Mouse (Mus musculus) thymus, postnatal 4 days (tissue): ENCODE measurements around the gene Cdh1.
"Not testable (repeated sequence)": the region's sequence is repeated elsewhere in the genome, so short reads cannot be mapped to it uniquely, and the experiment has no call there.

Source experiments
- DNase-seq: peaks from one replicate; pipeline ENCODE4 v3.0.0; 2021

Gene Cdh1

DNA sequence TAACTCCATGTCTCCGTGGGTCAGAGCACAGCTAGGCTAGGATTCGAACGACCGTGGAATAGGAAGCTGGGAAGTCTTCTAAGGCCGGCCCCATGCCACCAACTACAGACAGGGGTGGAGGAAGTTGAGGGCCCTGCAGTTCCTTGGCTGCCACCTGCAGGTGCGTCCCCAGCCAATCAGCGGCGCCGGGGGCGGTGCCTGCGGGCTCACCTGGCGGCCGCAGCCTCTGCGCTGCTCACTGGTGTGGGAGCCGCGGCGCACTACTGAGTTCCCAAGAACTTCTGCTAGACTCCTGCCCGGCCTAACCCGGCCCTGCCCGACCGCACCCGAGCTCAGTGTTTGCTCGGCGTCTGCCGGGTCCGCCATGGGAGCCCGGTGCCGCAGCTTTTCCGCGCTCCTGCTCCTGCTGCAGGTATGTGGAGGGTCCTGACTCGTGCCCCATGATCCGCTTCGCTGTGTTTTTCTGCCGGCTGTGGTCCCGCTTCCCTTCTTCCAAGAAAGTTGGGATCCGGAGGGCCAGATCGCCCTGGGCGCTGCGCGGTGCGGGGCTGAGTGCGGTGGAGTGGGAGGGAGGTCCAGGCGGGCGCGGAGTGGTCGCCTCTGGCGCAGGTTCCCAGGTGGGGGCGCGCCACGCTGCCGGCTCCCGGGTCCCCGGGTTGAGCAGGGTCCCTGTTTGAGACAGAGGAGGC, at the start of gene Cdh1:
Gene Cdh1, plus strand, starts transcription at position 221 of the 689 bp plus-strand sequence.
- DNase-seq = peak; percentile 76

DNA sequence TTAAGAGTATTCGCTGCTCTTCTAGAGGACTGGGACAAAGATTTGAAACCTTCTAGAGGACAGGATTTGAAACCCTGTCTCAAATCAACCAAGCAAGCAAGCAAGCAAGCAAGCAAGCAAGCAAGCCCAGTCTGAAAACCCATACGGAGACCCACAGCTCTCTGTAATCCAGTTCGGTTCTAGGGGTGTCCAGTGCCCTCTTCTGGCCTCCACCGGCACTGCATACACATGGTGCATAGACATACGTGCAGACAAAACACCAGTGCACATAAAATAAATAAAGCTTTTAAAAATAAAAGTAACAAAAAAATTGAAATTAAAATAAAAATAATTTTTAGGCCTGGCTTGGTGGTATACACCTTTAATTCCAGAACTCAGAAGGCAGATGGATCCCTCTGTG, 49.1 kb upstream of the Cdh1 start:
- DNase-seq = no peak

DNA sequence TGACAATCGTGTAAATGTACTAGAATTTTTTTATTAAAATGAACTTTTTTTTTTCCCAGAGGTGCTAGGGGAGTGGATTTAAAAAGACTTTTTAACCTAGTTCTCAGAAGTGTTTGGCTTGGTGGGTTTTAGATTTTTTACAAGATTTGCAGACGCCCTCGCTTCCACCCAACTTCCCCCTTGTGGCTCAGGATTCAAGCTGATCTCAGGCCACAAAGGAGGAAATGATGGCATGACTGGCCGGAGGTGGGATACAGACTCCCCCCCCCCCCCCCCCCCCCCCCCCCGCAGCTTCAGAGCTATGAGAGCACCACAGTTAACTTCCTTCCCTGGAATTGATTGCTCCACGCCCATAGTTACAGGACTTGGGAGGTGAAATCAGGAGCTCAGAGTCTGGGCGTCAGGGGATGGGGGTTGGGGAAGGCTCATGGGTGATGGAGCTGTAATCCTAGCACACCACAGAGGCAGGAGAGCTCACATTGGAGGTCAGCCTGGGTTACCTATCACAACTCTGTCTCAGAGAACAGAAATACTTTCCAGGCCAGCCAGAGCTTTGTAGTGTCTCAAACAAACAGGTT, 47.0 kb upstream of the Cdh1 start:
- no peak for DNase-seq

DNA sequence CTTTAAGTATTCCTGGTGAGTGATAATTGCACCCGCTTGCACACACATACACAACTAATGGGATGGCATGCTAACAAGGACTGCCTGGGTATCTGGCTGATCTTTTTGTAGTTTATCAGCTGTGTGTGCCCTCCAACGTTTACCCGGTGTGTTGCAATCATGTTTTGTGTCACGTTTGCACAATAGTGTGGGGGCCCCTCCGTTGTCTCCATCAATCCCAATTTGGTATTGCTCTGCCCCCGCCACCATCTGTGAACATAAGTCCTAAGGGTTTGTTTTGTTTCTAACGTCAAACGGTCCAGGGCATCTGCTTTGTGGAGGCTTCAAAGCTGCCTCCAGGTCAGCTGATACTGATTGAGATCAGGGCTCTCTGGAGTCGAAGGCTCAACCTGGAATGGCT, 43.3 kb upstream of the Cdh1 start:
- DNase-seq = no peak

DNA sequence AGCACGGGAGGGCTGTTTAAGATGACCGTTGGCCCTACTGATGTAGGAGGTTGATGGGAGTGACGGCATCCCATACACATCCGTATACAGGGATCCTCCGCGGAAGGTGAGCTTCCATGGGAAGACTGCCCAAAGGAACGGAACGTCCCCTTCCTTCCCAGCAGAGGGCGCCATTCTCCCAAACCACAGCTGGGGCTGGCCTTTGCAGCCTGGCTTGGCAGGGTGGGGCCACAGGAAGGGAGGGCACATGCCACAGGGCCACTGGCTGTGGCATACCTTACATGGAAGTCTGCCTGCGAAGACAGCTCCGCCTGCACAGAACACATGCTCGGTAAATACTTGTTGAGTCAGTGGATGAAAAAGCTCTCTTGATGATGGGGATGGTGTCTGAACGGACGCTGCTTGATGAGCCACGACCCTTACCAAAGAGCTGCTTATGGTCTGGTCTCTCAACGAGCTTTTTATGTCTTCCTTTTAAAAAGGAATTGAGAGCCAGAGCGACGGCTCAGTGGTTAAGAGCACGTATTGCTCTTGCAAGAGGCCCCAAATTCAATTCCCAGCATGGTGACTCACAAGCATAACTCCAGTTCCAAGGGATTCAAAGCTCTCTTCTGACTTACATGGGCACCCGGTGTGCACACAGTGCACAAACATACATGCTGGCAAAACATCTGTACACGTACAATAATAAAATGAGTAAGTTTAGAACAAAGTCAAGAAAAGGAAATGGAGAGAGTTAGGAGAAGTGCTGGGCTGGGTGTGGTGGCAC, 41.9 kb upstream of the Cdh1 start:
- DNase-seq = peak; percentile 75

DNA sequence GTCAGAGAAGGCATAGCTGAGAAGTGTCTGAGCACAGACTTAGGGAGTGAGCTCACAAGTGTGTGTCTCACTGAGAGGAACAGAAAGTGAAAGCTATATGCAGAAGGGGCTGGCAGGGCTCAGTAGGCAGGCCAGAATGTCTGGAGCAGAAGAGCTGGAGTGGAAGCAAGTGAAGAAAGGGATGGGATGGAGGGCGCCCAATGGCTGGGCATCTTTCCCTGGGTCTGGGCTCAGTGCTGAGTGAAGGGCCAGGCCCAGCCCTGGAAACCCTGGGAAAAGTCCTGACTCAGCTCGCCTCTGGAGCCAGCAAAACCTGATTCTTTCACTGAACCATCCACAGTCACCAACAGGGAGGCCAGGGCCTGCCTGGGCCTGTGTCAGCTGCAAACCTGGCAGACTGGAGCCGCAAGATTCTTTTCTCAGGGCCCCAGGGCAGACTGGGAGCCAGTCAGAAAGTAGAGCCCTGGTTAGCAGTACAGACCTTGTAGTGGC, 39.4 kb upstream of the Cdh1 start:
- DNase-seq = no peak

DNA sequence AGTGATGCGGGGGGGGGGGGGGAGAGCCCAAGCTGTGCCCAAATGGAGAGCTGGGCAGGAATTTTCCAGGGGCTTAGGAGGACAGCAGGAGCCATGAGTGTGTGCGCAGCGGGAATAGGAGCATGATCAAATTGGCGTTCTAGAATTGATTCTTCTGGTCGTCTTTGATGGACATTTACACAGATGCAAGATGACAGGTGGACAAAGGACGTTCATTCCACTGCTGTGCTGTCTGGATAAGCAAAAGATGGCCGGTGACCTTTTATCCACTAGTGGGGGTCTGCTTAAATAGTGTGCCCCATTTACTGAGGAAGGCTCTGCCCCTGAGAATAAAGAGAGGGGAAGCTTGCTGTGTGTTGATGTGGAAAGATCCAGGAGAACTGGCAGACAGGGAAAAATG, 34.1 kb upstream of the Cdh1 start:
- no peak for DNase-seq

DNA sequence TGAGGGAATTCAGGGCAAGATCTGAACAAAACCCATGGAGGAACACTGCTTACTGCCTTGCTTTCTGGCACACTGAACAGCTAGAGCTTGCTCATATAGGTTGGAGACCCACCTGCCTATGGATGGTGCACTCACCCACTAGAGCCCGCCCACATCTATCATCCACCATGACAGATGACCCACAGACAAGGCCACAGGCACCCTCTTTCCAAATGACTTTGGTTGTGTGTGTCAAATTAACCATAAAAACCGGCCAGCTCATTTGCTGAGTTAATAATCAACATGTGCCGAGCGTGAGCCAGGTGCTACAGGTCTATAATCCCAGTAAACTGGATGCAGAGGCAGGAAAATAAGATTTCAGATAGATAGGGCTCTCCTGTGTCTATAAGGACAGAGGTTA, 32.8 kb upstream of the Cdh1 start:
- DNase-seq = no peak

DNA sequence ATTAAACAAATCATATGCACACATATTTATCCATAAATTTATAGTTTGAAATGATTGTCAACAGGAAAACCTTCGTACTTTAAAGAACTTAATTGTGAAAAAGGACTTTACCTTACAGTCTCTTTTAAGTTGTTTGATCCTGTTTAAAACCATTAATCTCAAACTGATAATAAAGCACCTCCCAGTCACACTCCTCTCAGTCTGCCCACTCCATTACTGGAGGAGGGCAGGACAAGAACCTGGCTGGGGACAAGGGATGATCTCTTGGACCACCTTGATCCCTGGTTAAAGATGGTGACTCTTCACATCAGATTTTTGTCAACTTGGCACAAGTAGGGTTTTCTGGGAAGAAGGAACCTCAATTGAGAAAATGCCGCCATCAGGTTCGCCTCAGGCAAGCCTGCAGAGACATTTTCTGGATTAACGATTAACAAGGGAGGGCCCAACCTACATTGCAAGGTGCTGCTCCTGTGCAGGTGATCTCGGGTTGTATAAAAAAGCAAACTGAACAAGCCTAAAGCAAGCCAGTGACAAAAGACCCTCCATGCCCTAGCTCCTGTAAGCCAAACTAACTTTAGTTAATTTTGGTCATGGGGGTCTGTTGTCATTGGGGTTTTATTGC, 31.5 kb upstream of the Cdh1 start:
- DNase-seq = no peak

DNA sequence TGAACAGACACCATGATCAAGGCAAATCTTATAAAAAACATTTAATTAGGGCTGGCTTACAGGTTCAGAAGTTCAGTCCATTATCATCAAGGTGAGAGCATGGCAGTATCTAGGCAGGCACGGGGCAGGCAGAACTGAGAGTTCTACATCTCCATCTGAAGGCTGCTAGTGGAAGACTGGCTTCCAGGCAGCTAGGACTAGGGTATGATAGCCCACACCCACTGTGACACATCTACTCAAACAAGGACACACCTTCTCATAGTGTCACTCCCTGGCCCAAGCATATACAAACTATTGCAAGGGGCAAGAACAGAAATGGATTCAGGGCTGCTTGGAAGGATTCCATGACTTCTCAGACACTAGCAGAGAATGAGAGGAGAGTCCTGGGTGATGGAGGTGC, 31.0 kb upstream of the Cdh1 start:
- DNase-seq = not testable (repeated sequence)

DNA sequence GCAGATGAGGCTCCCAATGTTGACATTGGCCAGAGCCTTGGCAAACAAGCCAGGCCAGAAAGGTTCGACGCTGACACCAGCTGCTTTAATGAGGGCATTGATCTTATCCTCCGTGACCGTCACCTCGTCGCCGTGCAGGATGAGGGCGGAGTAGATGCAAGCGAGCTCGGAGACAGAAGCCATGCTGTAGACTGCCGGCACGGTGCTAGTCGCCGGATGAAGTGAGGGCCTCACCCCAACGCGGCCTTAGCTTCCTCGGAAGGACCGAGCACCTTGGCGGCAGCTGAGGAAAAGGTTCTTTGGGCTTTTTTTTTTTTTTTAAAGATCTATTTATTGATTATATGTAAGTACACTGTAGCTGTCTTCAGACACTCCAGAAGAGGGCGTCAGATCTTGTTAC, 30.0 kb upstream of the Cdh1 start, which contains the start of gene Gm10073:
Gene Gm10073, minus strand, starts transcription at position 294 of the 400 bp plus-strand sequence.
- DNase-seq = not testable (repeated sequence)

DNA sequence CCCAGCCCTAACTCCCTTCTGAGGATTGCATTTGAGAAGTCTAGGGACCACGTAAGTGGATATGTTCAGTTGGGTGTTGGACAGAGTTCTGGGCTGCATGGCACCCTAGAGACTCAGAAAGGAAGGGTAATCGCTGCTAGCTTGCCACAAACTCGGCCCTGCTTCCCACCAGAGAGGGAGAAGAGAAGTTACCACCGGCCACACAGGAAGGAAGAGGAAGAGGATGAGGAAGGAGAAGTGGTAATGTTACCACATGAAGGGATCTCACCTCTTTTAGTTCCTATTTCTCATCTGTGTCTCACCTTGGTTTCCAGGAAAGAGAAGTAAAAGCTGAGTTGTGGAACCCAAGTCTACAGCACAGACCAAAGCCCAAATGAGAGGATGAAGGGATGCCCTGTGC, 28.9 kb upstream of the Cdh1 start:
- no peak for DNase-seq

DNA sequence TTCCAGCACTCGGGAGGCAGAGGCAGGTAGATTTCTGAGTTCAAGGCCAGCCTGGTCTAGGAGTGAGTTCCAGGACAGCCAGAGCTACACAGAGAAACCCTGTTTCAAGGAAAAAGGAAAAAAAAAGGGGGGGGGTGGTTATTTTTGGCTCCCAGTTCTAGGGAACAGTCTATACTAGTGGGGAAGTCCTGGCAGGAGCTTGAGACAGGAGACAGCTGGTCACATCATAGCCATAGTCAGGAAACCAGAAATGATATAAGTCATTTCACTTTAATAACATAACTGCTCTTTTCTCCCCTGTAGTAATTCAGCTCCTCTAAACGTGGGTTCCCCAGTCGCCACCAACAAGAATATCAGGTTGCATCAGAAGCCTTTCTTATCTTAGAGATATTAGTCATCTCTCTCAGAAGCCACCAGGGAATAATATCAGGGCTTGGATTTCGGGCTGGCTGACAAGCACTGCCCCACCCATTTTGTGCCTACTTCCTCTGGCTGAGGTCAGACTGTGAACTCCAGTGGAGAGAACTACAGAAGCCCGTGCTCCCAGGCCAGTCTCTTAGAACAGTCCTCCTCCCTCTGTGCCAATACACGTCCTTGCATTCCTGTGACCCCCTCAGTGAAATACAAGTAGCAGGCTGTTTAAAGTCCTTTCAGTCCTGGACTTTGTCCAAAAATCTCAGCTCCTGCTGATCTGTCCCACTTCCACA, 26.1 kb upstream of the Cdh1 start:
- DNase-seq = no peak

DNA sequence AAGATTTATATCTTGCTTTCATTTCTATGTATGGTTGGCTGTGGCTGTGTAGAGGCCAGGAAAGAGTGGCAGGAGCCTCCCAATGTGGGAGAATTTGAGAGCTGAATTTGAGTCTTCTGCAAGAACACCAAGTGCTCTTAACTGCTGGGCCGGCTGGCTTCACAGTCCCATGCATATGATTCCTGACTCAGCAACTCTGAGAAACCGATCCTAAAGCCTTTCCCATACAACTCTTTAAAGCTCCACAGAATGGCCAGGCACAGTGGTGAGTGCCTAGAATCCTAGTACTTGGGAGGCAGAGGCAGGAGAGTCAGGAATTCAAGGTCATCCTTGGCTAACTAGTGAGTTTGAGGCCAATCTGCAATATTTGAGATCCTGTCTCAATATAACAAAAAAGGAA, 23.6 kb upstream of the Cdh1 start:
- no peak for DNase-seq

DNA sequence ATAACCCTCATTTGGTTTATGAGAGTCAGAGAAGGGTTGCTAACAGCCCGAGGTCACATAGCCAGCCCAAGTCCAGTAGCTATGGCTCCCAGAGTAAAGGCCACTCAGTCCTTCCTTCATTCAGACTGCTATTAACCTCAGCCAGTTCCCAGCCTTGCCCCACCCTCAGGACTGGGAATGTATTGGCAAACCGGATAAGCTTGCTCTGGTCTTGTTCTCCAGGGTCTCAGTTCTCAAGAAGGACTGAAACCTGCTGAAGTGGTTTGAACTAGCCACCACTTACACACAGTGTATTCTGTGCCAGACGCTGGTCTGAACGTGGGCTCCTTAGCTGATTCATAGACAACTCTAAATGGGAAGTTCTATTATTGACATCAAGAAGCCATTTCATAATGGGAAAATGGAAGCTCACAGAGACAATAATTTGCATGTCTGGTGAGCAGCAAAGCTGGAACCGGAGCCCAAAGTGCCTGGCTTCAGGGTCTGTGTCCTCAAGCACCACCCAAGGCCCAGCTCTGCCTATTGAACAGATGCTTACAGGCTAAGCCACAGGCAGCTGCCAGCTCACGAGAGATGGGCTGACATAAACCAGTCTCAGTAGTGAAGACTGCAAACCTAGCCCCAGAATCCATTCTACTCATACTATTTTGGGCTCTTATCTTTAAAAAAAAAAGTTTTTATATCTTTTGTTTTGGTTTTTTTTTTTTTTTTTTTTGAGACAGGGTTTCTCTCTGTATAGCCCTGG, 21.6 kb upstream of the Cdh1 start:
- DNase-seq = no peak

DNA sequence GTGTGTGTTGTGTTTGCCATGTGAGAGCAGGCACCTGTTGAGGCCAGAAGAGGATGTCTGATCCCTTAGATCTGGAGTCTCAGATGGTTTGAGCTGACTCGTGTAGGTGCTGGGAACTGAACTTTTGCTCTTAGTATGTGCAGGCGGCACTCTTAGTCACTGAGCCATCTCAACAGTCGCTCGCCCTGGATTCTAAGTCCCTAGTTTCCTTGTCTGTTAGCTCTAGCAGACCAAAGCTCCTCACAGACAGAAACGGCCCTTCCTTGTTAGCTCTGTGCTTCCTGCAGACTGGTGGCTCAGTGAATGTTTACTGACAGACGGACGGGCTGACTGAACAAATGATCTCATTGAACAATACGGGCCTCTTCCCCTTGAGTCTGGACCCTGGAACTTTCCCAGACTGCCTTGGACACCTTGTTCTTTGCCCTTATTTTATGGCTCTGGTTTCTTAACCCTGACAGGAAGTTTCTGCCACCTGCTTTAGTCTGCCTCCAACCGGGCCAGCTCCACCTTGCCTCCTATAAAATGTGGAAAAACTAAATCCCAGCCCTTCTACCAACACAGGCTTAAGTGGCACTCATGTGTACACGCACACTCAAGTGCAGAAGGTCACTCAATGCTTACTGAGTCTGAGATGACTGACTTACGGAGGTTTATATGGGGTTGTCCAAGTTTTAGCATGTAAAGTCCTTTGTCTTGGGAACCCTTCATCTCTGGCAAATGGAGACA, 18.0 kb upstream of the Cdh1 start:
- no peak for DNase-seq

DNA sequence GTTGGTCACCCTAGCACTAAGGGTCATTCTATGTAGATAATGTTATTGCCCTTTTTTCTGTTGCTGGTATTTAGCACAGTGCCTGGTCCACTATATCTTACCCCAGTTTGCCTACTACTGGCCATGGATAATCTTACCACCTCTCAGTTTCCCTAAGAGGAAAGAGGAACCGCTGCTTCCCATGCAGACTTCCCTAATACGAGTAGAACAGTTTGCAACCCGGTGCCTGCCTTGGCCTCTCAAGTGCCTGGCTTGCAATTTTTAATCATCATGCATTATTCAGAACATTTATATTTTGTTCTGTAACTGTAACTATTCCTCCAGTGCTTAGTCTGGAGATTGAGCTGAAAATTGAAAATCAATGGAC, 17.5 kb upstream of the Cdh1 start:
- DNase-seq = no peak

DNA sequence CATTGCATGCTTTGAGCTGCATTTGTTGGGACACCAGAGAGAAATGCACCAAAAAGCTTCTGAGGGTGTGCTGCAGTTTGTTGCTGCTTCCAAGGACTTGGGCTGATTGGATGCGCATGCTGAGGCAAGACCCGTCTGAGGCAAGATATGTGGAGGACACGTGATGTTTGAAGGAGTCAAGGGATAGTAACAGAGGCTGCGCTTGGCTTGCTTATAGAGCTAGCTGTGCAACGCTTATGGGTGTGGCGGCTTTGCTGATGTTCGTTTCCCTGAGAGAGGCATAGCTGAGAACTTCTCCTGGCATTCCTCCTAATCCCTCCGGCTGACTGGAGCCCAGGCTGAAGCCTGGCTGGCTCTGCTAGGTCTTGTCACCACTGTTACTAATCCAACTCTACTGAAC, 16.3 kb upstream of the Cdh1 start:
- no peak for DNase-seq

DNA sequence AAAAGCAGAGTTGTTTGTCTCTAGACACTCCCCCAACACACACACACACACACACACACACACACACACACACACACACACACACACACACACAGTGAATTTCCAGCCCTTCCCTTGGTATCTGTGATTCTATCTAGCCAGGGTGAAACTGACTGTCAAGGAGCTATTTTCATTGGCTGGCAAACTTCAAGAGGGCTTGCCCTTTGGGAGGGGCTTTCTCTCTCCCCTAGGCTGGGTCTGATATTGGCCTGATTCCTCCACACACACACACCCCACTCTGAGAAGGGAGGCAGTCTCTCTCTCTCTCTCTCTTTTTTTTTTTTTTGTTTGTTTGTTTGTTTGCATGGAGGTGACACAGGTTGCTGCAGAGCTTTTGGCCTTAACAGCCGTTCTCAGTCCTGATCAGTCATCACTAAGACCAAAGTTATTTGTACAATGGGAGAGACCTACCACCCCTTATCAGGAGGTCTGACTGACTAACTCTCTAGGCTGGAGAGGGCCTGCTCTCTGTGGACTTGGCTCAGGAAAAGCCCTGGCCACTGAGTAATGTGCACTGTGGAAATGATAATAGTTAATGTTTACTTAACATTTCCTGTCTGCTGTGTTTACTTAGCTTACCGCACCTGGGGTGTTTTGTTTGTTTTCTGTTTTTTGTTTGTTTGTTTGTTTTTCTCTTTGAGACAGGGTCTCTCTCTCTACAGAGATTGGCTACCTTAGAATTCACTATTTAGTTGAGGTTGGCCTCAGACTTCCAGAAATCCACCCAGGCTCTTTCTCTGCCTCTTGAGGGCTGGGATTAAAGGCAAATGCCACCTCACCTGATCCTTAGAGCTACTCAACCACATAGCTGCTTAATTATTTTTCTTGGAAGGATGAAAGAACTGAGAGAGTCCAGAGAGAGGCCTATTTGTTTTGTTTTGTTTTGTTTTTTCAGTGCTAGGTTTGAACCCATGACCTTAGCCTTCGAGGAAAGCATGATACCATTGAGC, 14.4 kb upstream of the Cdh1 start:
- no peak for DNase-seq

DNA sequence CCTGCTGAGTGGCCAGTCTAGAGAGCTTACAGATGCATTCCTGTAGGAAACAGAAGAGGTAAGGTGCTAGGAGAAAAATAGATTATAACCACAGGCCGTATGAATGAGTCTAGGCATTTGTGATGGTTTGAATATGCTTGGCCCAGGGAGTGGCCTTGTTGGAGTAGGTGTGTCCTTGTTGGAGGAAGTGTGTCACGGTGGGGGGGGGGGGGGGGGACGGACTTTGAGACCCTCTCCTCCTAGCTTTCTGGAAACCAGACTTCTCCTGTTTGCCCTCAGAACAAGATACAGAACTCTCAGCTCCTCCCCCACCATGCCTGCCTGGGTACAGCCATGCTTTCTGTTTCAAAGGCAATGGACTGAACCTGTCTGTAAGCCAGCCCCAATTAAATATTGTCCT, 10.7 kb upstream of the Cdh1 start:
- DNase-seq = no peak
